Mouse (Mus musculus) right cerebral cortex, adult 18-20 months (tissue): ENCODE measurements around the gene Aco1.

ENCODE experiments used
- DNase-seq: peaks from one replicate; pipeline ENCODE4 v3.0.0; 2022; ENCODE audit warnings: mixed read lengths

Aco1 gene

DNA sequence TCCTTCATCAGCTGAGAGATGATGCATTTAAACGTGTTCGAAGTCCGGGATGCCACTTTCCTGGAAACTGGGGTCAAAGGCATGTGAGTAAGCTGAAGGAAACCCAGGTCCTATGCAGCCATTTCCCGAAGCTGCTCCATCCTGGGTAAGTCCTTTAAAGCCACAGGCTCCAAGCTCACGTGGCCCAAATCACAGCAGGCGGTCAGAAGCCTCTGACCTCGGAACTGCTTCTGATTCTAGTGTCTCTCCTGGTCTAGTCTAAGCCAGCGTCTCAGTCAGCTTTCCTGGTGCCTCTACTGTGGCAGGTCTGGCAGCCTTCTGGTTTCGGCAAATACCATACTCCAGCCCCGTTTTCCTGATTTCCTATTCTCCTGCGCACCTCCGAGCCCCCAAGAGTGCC is 77.6 kb downstream of the Aco1 start:
- no peak for DNase-seq

DNA sequence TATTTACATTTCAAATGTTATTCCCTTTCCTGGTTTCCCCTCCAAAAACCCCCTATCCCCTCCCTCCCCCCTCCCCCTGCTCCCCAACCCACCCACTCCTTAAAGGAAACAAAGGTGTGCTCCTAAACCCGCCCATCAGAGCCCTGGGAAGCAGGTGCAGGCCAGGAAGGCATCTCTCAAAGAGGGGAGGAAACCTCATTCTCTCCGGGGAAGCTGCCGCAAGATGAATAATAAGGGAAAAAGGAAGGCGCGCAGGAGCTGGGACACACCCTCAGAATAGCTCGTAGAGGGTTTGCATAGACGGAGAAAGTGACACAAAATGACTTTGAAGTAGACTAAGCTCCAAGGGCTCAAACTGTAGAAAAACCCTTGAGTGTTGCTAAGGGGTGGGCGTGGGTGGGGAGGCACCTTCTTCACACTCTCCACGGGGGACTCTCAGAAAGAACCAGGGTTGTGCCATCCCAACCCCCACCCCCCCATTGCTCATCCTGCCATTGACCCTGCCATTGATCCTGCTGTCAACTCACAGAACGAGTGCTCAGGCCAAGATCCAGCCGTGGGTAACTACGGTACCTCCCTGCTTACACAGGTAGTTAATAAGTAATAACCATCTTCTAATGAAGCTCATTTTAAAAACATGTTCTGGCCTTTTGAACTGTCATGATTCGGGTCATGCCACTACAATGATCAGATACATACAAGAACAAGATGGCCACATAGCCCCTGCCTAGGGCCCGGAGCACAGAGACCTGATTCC is 78.3 kb downstream of the Aco1 start:
- no peak for DNase-seq

DNA sequence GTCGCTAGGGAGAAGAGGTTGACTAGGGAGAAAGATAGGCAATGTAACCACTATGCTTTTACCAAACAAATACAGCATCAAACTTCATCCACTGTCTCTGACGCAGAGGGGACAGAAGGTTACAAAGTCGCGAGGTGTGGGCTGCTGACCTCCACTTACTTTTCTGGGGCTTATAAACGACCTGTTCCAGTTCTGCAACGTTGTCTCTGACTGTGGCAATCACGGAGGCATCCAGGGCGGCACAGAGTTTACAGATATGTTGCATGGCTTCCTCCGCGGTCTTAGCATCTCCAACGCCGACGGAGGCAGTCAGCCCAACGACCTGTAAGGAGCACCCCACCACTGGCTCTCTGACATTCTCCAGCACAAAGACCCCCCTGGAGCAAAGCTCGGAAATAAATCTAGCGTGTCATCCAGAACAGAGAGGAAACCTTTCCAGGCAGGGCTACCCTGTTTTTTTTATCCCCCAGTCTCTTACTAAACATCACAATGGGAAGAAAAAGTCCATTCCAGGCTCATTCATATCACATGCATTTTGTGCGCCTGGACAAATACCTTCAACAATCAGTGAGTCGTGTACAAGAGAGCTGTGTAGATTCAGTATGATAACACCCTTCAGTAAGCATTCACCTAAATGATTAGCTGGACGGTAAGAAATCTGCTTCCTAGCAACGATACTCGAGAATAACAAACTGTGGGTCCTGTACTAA is 79.2 kb downstream of the Aco1 start:
- DNase-seq: no peak

DNA sequence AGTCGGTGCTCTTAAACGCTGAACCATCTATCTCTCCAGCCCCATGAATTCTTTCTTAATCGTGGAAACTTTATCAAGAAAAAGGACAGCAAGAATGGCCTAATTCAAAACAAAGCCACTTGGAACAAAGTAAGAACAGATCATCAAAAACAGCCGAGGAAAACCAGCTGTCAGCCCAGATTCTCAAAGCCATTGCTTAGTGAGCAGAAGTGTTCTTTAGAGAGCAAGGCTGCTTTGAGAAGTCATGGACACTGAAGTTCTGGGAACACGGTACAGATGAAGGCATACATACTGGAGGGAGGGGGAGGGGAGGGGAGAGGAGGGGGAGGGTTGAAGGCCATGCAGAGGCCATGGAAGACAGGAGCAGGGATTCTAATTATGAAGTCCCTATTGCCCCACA is 83.2 kb downstream of the Aco1 start:
- no peak for DNase-seq

DNA sequence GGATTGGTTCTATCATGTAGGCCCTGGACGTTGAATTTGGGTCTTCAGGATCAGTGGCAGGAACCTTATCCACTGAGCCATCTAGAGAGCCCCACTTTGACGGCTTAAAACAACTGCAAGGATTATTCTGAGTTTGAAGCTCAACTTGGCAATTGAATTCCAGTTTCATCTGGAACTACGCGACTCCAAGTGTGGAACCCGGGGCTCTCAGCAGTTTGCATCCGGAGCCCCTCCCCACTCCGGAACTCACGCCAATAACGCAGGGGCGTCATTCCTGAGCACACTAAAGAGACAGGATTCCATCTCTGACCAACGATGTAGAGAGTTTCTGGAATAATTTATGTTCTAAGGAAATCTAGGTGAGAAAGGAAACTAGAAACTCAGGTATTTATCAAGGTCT is 84.2 kb downstream of the Aco1 start:
- DNase-seq: no peak

DNA sequence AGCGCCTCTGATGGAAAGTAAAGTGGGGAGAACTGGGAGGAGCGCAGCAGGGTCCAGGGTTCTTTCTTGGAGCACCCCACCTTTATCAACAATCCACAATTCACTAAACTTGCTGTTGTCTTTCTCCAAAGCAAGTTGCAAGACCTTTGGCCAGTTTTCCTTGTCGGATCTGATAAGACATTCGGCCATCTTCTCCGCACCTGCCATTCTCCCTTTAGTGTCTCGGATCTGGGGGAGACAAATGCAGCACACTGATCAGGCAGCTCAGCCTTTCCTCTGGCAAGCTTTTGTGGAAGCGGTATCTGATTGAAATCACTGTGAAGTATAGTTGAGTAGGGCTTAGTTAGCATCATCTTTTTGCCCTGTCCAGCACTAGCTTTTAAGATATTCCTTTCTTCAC is 85.0 kb downstream of the Aco1 start:
- DNase-seq: no peak

DNA sequence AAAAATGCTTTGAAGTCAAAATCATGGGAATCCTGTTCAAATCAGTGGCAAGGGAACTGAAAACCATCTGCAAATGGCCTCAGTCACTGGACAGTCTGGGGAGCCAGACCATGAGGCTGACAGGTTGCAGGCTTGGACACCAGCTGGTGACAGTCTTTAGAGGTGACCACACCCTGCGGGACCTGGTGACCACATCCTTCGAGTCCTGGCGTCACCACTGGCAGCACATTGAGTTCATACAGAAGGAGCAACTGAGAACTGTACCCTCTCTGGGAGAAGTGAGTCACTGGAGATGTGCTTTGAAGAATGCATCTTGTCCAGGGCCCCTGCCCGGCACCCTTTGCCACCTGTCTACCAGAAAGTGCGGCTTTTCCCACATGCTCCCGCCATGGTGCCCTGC is 86.8 kb downstream of the Aco1 start:
- no peak for DNase-seq

DNA sequence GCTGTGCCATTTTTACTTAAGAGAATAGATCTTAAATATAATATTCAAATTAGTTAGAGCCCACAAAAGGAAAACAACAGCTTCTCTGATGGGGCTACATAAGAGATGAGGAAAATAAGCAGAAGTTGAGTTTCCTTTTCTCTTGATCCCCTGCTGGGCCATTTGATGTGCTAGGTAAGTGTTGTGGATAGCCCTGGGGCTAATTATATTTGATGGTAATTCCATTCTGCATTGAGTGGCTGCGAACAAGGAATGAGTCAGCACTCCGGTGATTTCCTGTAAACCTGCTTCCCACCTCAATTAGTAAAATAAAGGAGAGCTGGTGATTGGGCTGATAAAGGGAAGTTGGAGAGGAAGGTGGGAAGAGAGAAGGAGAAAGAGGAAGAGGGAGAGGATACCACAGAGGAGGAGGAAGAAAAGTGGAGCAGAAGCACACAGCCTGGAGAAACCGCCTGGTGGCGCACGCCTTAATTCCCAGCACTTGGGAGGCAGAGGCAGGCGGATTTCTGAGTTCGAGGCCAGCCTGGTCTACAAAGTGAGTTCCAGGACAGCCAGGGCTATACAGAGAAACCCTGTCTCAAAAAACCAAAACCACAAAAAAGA is 90.3 kb downstream of the Aco1 start:
- no peak for DNase-seq

DNA sequence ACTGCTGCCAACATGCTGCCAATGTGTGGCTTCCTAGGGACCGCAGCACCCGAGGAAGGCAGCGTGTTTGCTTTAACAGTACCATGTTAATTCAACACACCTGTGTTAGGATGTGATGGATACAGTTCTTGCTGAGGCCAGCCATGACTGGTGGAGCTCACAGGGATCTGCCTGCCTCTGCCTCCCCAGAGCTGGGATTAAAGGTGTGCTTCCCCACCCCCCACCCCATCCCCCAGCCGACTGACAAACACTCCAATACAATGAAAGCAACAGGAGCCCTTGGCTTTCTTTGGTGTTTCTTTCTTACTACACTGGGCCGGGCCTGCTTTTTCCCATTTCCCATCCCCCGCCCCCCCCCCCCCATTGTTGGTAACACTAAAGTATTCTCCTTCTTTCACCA is 91.4 kb downstream of the Aco1 start:
- no peak for DNase-seq

DNA sequence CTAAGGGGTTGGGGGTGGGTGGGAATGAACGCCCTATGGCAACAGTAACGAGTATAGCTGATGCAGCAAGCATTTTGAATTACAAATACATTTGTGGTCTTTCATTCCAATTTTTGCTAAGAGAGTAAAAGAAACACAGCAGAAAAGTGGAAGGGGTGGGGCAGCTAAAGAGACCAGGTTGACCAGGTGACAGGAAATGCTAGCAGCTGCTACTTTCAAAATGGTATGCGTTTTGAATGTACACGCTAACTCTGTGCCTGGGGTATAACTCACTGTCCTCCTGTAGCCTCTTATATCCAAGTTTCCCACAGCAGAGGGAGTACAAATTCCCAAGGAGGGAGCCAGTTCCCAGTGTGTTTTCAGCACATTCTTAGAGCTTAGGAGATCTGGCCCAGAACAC is 93.9 kb downstream of the Aco1 start:
- DNase-seq: no peak

DNA sequence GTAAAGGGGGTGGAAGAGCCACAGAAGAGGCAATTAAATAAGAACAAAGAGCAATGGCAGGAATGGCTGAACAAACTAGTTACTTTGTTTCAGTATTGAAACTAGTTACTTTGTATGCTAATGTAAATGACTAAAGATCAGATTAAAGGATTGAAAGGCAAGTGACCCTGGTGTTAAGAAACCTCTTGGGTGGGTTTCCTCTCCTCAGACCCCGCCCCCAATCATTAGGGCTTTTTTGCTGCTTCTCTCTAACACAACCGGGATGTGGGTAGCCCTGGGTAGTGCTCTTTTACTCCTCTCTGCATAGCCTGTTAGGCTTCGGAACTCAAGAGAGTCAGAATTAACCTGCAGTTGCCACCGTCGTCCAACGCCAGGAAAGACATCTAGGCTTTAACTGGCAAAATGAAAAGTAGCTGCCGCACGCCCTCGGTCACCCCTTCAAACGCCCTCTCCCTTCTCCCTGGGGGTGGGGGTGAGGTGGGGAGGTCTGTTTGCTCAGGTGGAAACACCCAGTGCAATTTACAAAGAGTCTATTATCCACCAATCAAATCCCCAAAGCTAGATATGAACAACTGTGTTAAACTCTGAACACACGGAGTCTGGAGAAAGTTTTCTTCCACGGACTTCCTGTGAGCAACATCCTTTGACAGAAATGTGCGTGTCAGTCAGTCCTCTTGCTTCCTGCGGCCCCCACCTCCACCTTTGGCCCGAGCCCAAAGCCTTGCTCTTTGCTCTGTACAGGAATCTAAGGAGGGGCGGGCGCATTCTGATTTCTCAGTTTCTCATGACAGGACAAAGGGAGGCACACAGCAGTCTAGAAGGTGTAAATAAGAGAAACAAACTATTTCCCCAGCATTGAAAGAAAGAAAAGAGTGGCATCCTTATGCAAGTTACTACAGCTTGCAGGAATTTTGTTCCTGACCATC is 95.9 kb downstream of the Aco1 start:
- no peak for DNase-seq

DNA sequence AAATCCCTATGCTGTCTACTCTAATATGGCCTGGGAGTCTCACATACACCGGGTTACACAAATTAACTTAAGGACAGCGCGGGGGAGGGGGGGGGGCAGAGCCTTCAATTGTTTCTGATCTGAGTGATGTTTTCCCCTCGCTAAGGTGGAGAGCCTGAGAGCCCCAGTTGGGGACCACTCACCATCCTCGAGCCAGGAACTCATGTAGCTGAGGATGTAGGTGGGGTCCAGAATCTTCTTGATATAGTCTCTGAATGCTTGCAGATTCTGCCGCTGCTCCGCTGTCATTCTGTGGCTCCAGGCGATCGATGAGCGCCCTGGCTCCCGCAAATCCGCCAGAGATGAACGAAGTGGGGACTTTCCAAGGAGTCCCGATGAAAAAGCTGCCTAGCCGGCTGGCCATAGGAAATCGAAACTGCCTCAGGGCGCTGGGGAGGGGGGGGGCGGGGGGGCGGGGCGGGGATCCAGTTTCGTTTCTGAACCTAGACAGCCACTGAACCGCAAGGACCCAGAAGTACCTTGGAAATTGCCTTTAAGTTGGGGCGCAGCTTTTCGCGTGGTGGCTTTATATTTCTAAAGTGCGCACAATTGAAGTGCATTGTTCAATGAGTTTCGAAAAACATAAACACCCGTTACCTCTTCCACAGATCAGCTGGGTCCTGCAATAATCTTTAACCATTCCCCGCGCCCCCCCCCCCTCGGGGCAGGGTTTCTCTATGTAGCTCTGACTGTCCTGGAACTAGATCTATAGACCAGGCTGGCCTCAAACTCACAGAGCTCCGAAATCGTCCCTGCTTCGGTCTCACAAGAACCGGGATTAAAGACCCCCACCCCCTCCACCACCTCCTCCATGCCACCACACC is 96.8 kb downstream of the Aco1 start, which contains the start of gene Ddx58:
Ddx58 (minus strand) TSS at position 420 of the 863 bp plus-strand sequence.
- DNase-seq: no peak

DNA sequence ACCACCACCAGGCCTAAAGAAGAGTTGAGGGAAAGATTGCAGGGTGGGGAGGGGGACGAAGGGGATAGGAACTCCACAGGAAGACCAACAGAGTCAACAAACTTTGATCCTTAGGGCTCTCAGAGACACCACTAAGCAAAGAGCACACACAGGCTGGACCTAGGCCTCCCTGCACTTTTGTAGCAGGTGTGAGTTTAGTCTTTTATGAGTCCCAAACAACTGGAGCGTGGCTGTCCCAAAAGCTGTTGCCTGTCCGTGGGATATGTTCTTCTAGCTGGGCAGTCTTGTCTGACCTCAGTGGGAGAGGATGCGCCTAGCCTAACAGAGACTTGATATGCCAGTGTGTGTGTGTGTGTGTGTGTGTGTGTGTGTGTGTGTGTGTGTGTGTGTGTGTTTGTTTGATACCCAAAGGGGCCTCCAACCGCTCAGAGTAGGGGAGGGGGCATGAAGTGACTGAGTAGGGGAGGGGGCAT is 97.4 kb downstream of the Aco1 start:
- DNase-seq: no peak

DNA sequence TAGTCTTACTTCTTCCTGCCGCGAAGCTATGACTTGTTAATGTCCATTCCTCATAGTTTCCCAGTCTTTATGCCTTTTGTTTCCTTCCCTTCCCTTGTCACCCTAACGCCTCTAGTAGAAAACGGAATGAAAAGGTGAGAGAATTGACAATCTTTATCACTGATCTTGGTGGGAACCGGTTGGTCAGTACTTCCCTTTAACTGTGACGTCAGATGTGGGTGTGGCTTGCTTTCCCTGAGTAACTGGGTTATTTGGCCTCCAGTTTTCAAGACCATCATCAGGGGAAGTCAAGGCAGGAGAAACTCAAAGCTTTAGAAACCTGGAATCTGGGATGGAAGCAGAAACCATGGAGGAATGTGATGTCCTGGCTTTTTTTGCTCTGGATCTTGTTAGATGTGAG is 99.0 kb downstream of the Aco1 start:
- DNase-seq: no peak

DNA sequence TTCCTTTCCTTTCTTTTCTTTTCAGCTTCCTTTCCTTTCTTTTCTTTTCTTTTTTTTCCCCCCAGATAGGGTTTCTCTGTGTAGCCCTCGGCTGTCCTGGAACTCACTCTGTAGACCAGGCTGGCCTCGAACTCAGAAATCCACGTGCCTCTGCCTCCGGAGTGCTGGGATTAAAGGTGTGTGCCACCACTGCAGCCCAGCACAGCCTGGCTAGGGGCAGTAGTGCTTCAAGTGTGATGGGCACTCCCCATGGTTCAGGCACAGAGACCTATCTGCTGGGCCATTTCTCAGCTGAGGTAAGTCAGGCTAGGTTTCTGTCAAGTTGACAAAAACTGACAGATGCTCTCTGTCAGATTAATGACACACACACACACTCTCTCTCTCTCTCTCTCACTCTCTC is 100.1 kb downstream of the Aco1 start:
- DNase-seq: no peak

DNA sequence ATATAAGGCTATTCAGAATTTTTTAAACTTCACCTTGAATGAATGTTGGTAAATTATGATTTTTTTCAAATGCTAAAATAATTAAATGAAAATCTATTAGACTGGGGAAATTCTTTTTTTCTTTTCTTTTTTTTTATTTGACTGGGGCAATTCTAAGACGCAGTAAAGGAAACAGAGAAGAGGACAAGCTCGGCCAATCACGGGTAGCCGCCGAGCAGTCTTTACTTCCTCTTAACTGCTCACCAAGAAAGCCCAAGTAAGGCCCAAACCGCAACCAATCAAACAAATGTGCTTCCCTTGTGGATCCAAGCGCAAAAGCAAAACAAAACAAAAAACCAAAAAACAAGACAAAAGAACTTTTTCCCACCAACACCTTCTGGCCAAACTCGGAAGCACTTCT is 101.2 kb downstream of the Aco1 start:
- no peak for DNase-seq
